Mouse (Mus musculus) intestine, postnatal 0 days (tissue): ENCODE measurements around the gene Adamtsl2. TPM values are rescaled to one million over a fixed set of nuclear protein-coding genes. Genes with fewer than 3 reads are reported as not detected.
A peak's percentile ranks its signal among the peaks of the same experiment; 100 is the strongest.

Source experiments
- ATAC-seq: fragments of 200-750 bp; cut with Nextera tagmentation; 2 replicates; pipeline ENCODE4 v1.8.0; 2017; ENCODE audit warnings: mild to moderate bottlenecking, moderate TSS enrichment, moderate library complexity
- H3K27ac ChIP-seq: fragments of 300-500 bp; sonication (generic); 2 replicates; pipeline ENCODE4 v1.5.1; 2014; ENCODE audit warnings: mild to moderate bottlenecking, low read depth, low read length, moderate library complexity
- H3K27me3 ChIP-seq: fragments of 300-500 bp; sonication (generic); replicated peaks from 2 replicates; pipeline ENCODE4 v1.6.1; 2014; ENCODE audit warnings: low read length, mixed read lengths; ENCODE audit not compliant: control insufficient read depth, insufficient read depth
- H3K36me3 ChIP-seq: fragments of 300-500 bp; sonication (generic); 2 replicates; pipeline ENCODE4 v1.6.1; 2014; ENCODE audit warnings: mild to moderate bottlenecking, moderate library complexity; ENCODE audit not compliant: control insufficient read depth, insufficient read depth
- H3K4me1 ChIP-seq: fragments of 300-500 bp; sonication (generic); replicated peaks from 2 replicates; pipeline ENCODE4 v1.6.1; 2014; ENCODE audit warnings: antibody characterized with exemption, low read length, mixed read lengths; ENCODE audit not compliant: control insufficient read depth, insufficient read depth
- H3K4me2 ChIP-seq: fragments of 300-500 bp; sonication (generic); replicated peaks from 2 replicates; pipeline ENCODE4 v1.6.1; 2014; ENCODE audit warnings: low read depth, mild to moderate bottlenecking, moderate library complexity
- H3K4me3 ChIP-seq: fragments of 300-500 bp; sonication (generic); 2 replicates; pipeline ENCODE4 v1.5.1; 2014; ENCODE audit warnings: low read depth, low read length
- H3K9ac ChIP-seq: fragments of 300-500 bp; sonication (generic); 2 replicates; pipeline ENCODE4 v1.6.1; 2014; ENCODE audit warnings: mild to moderate bottlenecking, low read depth, low read length
- H3K9me3 ChIP-seq: fragments of 300-500 bp; sonication (generic); 2 replicates; pipeline ENCODE4 v1.6.1; 2016; ENCODE audit warnings: mixed run types; ENCODE audit not compliant: control insufficient read depth
- CTCF ChIP-seq: sonication (generic); IDR thresholded peaks from 2 replicates; pipeline ENCODE4 v1.5.1; 2016; ENCODE audit warnings: low read depth, mild to moderate bottlenecking, control low read depth, antibody characterized with exemption, moderate library complexity
- WGBS: fragments of 180-500 bp; shearing (Covaris S2); extraction: QIAGEN DNeasy Blood & Tissue Kit; methylation state at CpG from one replicate; pipeline ENCODE4 v1.1.7; 2014; 5-methylcytosine and 5-hydroxymethylcytosine counted together
- polyA plus RNA-seq: library from polyadenylated mRNA; unstranded; fragments of >200 nt; fragmentation: Nextera tagmentation; extraction: Ambion mirVana; gene quantifications from 2 replicates; pipeline ENCODE4 v1.2.1, GENCODE M21; 2015

Gene Adamtsl2
- polyA plus RNA-seq, 1 experiment from 2014 or later: 1.0 TPM

- WGBS: 49% methylated on average over 6 of the region's 6 CpGs
- ATAC-seq: no peak
- H3K4me2 ChIP-seq: no peak overlapping the region
- peak overlapping the region; percentile 11; the same call in 1 of the 2 replicates for H3K27ac ChIP-seq
- no peak overlapping the region for H3K9ac ChIP-seq
- no peaks in the 10 kb centered on the region; the same call in none of the 2 replicates for H3K4me1 ChIP-seq
- no peak for TF ChIP-seq CTCF
- H3K9me3 ChIP-seq: no peaks in the 10 kb centered on the region
- H3K4me3 ChIP-seq: no peak overlapping the region
- no peaks in the 10 kb centered on the region for H3K36me3 ChIP-seq
- H3K27me3 ChIP-seq: no peaks in the 10 kb centered on the region
Measured at GRCm38 (mm10) chr2:27097241-27097656, 18.1 kb downstream of the Adamtsl2 start.

GRCm38 (mm10) chr2:27097776-27098175 lies 18.6 kb downstream of the Adamtsl2 start:
- H3K4me1 ChIP-seq: no peaks in the 10 kb centered on the region; the same call in none of the 2 replicates
- 0 out of 2 replicates have a peak, but pooled peaks have one; percentile 19 for ATAC-seq
- no peak overlapping the region for H3K27ac ChIP-seq
- no peak overlapping the region for H3K4me3 ChIP-seq
- no peaks in the 10 kb centered on the region for H3K36me3 ChIP-seq
- H3K27me3 ChIP-seq: no peaks in the 10 kb centered on the region
- no peak overlapping the region for H3K9ac ChIP-seq
- no peaks in the 10 kb centered on the region for H3K9me3 ChIP-seq
- 6% methylated on average over 6 of the region's 6 CpGs for WGBS
- no peak for TF ChIP-seq CTCF
- H3K4me2 ChIP-seq: no peak overlapping the region

- Histone ChIP-seq H3K27me3 (no peaks in the 10 kb centered on the region), H3K36me3 (no peaks in the 10 kb centered on the region), H3K4me3 (no peak overlapping the region), H3K9ac (no peak overlapping the region), H3K4me1 (no peaks in the 10 kb centered on the region), H3K27ac (no peak overlapping the region), H3K4me2 (no peak overlapping the region), H3K9me3 (no peaks in the 10 kb centered on the region)
- no peak for TF ChIP-seq CTCF
- WGBS: 76% methylated on average over 7 of the region's 7 CpGs
- no peak for ATAC-seq
Measured at GRCm38 (mm10) chr2:27103554-27103953, 24.4 kb downstream of the Adamtsl2 start.

GRCm38 (mm10) chr2:27106816-27107215 lies 27.6 kb downstream of the Adamtsl2 start:
- Histone ChIP-seq H3K9ac (no peak overlapping the region), H3K4me1 (no peaks in the 10 kb centered on the region), H3K4me2 (no peak overlapping the region), H3K4me3 (no peak overlapping the region), H3K9me3 (no peaks in the 10 kb centered on the region), H3K27me3 (no peaks in the 10 kb centered on the region), H3K27ac (no peak overlapping the region), H3K36me3 (no peaks in the 10 kb centered on the region)
- no peak for TF ChIP-seq CTCF
- 66% methylated on average over 3 of the region's 3 CpGs for WGBS
- ATAC-seq: no peak

GRCm38 (mm10) chr2:27108144-27108543 lies 29.0 kb downstream of the Adamtsl2 start:
- Histone ChIP-seq H3K27me3 (no peaks in the 10 kb centered on the region), H3K27ac (no peak overlapping the region), H3K9ac (no peak overlapping the region), H3K4me1 (no peaks in the 10 kb centered on the region), H3K4me3 (no peak overlapping the region), H3K9me3 (no peaks in the 10 kb centered on the region), H3K36me3 (no peaks in the 10 kb centered on the region), H3K4me2 (no peak overlapping the region)
- no peak for ATAC-seq
- no peak for TF ChIP-seq CTCF
- WGBS: 73% methylated on average over 2 of the region's 2 CpGs

- no peak for TF ChIP-seq CTCF
Measured at GRCm38 (mm10) chr2:27109052-27109451, 29.9 kb downstream of the Adamtsl2 start.

GRCm38 (mm10) chr2:27112585-27112984 lies 33.4 kb downstream of the Adamtsl2 start:
- ATAC-seq: no peak
- 69% methylated on average over 20 of the region's 20 CpGs for WGBS
- Histone ChIP-seq H3K9ac (no peak overlapping the region), H3K9me3 (no peaks in the 10 kb centered on the region), H3K36me3 (no peaks in the 10 kb centered on the region), H3K4me3 (no peak overlapping the region), H3K27me3 (no peaks in the 10 kb centered on the region), H3K4me2 (no peak overlapping the region), H3K4me1 (no peaks in the 10 kb centered on the region), H3K27ac (no peak overlapping the region)
- TF ChIP-seq CTCF: no peak

More at GRCm38 (mm10) chr2:27109052-27109451, 29.9 kb downstream of the Adamtsl2 start:
- Histone ChIP-seq H3K36me3 (no peaks in the 10 kb centered on the region), H3K4me2 (no peak overlapping the region), H3K27ac (no peak overlapping the region), H3K4me1 (no peaks in the 10 kb centered on the region), H3K9ac (no peak overlapping the region), H3K9me3 (no peaks in the 10 kb centered on the region), H3K27me3 (no peaks in the 10 kb centered on the region), H3K4me3 (no peak overlapping the region)
- 79% methylated on average over 5 of the region's 5 CpGs for WGBS
- ATAC-seq: no peak
